Mouse (Mus musculus): Measurements from ENCODE around the gene Nyap1. TPM values are rescaled to one million over a fixed set of nuclear protein-coding genes. Genes with fewer than 3 reads are reported as not detected.

The Nyap1 gene
- polyA plus RNA-seq, 2 experiments: 1.2 to 19.7 TPM

DNA sequence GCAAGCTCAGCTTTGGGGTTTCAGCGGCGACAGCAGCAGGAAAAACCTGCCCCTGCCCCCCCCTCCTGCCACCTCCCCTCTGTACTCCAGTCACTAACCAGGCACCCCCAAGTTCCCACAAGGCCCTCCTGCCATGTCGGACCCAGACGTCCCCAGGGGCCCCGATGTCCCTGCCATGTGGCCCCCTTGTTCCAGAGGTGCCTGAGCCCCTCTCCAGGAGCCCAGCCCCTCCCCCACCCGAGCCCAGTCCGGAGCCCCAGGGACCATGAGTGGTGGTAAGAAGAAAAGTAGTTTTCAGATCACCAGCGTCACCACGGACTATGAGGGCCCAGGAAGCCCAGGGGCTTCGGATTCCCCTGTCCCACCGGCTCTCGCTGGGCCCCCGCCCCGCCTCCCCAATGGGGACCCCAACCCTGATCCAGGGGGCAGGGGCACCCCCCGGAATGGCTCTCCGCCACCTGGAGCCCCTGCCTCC, 5.5 kb upstream of the Nyap1 start:
- no peak for ATAC-seq (ENCODE audit: low FRiP score, low read depth)

DNA sequence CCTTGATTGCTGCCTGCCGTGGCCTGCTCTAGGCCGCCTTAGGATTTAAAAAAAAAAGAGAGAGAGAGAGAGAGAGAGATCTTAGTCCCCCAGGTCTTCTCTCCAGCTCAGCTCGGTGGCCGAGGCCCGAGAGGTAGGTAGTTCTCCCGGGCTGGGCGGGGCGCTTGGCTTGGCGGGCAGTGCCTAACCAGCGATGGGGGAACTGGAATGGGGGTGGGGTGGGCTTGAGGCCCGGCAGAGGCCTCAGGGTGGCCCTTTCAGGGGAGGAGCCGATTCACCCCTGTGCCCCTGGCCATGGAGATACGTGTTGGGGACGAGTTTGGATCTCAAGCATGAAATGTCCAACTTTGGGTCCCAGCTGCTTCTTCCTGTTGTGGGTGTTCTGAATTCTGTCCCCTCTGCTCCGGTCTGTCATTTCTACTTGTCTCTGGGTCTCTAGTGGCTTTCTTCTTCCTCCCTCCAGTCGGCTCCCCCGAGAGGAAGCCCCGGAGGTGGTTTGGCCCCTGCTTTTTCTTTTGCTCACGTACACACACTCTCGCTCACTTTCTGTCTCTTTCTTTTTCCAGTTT, 5.0 kb upstream of the Nyap1 start:
- peak overlapping the region; percentile 86 for H3K27ac ChIP-seq (replicated peaks; ENCODE audit: low read depth, low read length)
- 0% methylated on average over 18 of the region's 20 CpGs for WGBS
- DNase-seq (ENCODE audit: low spot score): peak; percentile 51
- TF ChIP-seq POLR2A (IDR thresholded peaks at IDR 0.05; ENCODE audit: borderline replicate concordance, extremely low read depth, insufficient read depth, insufficient read length): no peak
- no peaks in the 10 kb centered on the region for H3K9me3 ChIP-seq (ENCODE audit: control insufficient read depth, low read length)
- peaks cover 11% of the 10 kb centered on the region for H3K36me3 ChIP-seq (ENCODE audit: control insufficient read depth, insufficient read depth, low read length)
- H3K4me2 ChIP-seq (replicated peaks; ENCODE audit: low read depth, low read length, severe bottlenecking): peak overlapping the region; percentile 97
- no peaks in the 10 kb centered on the region for H3K27me3 ChIP-seq (ENCODE audit: control insufficient read depth, insufficient read depth, low read length)
- peak overlapping the region; percentile 73 for H3K9ac ChIP-seq (ENCODE audit: low read depth, low read length, severe bottlenecking)
- ATAC-seq (ENCODE audit: low FRiP score, low read depth): peak; percentile 13
- peak overlapping the region; percentile 66 for H3K4me3 ChIP-seq (replicated peaks; ENCODE audit: low read length)
- peaks cover 24% of the 10 kb centered on the region for H3K4me1 ChIP-seq (ENCODE audit: control insufficient read depth, insufficient read depth, low read length)

More for the DNA sequence above, 5.5 kb upstream of the Nyap1 start:
- Histone ChIP-seq H3K36me3 (ENCODE audit: control insufficient read depth, insufficient read depth, low read length) (peaks cover 16% of the 10 kb centered on the region), H3K27ac (replicated peaks; ENCODE audit: low read depth, low read length) (peak overlapping the region; percentile 86), H3K27me3 (ENCODE audit: control insufficient read depth, insufficient read depth, low read length) (no peaks in the 10 kb centered on the region), H3K9ac (ENCODE audit: low read depth, low read length, severe bottlenecking) (peak overlapping the region; percentile 73), H3K4me1 (ENCODE audit: control insufficient read depth, insufficient read depth, low read length) (peaks cover 24% of the 10 kb centered on the region), H3K9me3 (ENCODE audit: control insufficient read depth, low read length) (no peaks in the 10 kb centered on the region), H3K4me3 (replicated peaks; ENCODE audit: low read length) (peak overlapping the region; percentile 66), H3K4me2 (replicated peaks; ENCODE audit: low read depth, low read length, severe bottlenecking) (peak overlapping the region; percentile 97)
- TF ChIP-seq POLR2A (IDR thresholded peaks at IDR 0.05; ENCODE audit: borderline replicate concordance, extremely low read depth, insufficient read depth, insufficient read length): no peak
- WGBS: 2% methylated on average over 16 of the region's 16 CpGs
- DNase-seq (ENCODE audit: low spot score): no peak

DNA sequence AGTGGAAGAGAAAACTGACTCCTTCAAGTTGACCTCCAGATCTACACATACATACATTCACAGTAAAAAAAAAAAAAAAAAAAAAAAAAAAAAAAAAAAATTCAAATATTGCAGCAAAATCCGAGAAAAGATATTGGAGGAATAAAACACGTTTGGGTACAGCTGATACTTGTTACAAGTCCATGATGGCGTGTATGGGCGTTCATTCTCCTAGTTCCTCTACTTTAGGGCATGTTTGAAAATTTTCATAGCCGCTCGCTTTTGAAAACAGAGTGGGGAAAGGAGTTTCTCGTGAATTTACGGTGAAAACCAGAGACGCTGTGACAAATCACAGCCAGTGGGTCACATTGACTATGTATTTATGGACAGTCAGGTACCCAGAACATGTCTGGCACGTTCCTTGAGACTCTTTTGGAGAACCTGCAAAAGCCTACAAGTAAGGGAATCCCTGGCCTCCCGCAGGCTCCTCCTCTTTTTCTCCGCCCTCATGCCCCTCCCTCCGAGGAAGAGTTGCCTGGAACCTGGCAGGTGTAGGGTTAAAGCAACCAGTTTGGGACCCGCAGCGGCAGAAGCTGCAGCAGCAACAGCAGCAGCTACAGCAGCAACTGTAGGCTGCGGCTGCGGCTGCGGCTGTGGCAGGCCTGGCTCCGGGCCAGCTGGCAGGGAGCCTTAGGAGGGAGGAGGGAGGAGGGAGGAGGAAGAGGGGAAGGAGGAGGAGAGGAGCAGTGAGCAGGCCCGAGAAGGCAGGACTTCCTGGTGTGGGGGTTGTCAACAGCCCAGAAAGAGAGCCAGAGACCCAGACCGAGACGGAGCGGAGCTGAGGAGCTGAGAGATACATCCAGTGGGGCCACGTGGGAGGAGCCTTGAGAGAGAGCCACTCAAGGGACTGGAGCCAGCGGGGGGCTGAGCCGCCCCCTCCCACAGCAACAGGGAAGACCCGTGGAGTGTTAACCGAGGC, 4.1 kb upstream of the Nyap1 start, which contains the start of gene Tsc22d4:
TSS of gene Tsc22d4 (plus strand) at position 517 of the 958 bp plus-strand sequence.
- H3K4me3 ChIP-seq (replicated peaks; ENCODE audit: low read length): peak within 1 kb of the TSS; percentile 66
- 2% methylated on average over 28 of the region's 28 CpGs for WGBS
- peak; percentile 93 for DNase-seq (ENCODE audit: low spot score)
- H3K36me3 ChIP-seq (ENCODE audit: control insufficient read depth, insufficient read depth, low read length): peaks cover 2% of the 10 kb centered on the region; the same call in 1 of the 2 replicates
- peak within 1 kb of the TSS; percentile 97 for H3K4me2 ChIP-seq (replicated peaks; ENCODE audit: low read depth, low read length, severe bottlenecking)
- peak within 1 kb of the TSS; percentile 86 for H3K27ac ChIP-seq (replicated peaks; ENCODE audit: low read depth, low read length)
- H3K27me3 ChIP-seq (ENCODE audit: control insufficient read depth, insufficient read depth, low read length): no peaks in the 10 kb centered on the region
- peak; percentile 88 for ATAC-seq (ENCODE audit: low FRiP score, low read depth)
- no peaks in the 10 kb centered on the region for H3K9me3 ChIP-seq (ENCODE audit: control insufficient read depth, low read length)
- H3K9ac ChIP-seq (ENCODE audit: low read depth, low read length, severe bottlenecking): peak within 1 kb of the TSS; percentile 73
- peaks cover 24% of the 10 kb centered on the region for H3K4me1 ChIP-seq (ENCODE audit: control insufficient read depth, insufficient read depth, low read length)
- TF ChIP-seq POLR2A (IDR thresholded peaks at IDR 0.05; ENCODE audit: borderline replicate concordance, extremely low read depth, insufficient read depth, insufficient read length): no peak

DNA sequence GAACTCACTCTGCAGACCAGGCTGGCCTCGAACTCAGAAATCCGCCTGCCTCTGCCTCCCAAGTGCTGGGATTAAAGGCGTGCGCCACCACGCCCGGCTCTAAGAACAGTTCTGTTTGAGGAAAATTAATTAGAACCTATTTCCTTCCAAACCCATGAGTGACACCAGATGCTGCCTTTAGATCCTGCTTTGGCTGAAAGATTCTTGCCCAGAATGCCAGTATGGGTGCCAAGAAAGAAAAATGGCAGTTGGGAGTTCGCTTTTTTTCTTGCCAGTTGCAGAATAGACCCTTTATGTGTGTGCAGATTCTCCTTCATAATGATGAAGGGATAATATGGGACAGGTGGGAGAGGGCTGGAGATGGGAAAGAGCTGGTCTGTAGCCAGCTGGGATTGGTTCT, 2.8 kb upstream of the Nyap1 start:
- no peaks in the 10 kb centered on the region for H3K9me3 ChIP-seq (ENCODE audit: control insufficient read depth, low read length)
- WGBS: 83% methylated on average over 7 of the region's 7 CpGs
- ATAC-seq (ENCODE audit: low FRiP score, low read depth) (no peak), DNase-seq (ENCODE audit: low spot score) (no peak)
- H3K4me2 ChIP-seq (replicated peaks; ENCODE audit: low read depth, low read length, severe bottlenecking): no peak overlapping the region
- no peaks in the 10 kb centered on the region for H3K36me3 ChIP-seq (ENCODE audit: control insufficient read depth, insufficient read depth, low read length)
- H3K4me3 ChIP-seq (replicated peaks; ENCODE audit: low read length): no peak overlapping the region
- no peak overlapping the region for H3K27ac ChIP-seq (replicated peaks; ENCODE audit: low read depth, low read length)
- no peak for TF ChIP-seq POLR2A (IDR thresholded peaks at IDR 0.05; ENCODE audit: borderline replicate concordance, extremely low read depth, insufficient read depth, insufficient read length)
- H3K4me1 ChIP-seq (ENCODE audit: control insufficient read depth, insufficient read depth, low read length): peaks cover 27% of the 10 kb centered on the region
- no peaks in the 10 kb centered on the region for H3K27me3 ChIP-seq (ENCODE audit: control insufficient read depth, insufficient read depth, low read length)
- H3K9ac ChIP-seq (ENCODE audit: low read depth, low read length, severe bottlenecking): no peak overlapping the region

DNA sequence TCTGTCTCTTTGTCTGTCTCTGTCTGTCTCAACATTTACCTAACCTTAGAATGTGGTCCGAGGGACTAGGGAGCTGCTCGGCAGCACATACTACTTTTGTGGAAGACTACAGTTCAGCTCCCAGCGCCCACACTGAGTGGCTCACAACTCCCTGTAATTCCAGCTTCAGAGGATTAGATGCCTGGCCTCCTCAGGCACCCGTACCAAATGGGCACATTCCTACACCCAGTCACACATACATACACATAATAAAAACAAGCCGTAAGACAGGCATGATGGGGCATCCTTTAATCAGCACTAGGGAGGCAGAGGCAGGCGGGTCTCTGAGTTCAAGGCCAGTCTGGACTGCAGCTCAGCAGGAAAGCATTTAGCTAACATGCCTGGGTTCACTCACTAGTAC, 1.4 kb upstream of the Nyap1 start:
- Histone ChIP-seq H3K27ac (replicated peaks; ENCODE audit: low read depth, low read length) (no peak overlapping the region), H3K4me2 (replicated peaks; ENCODE audit: low read depth, low read length, severe bottlenecking) (no peak overlapping the region), H3K9ac (ENCODE audit: low read depth, low read length, severe bottlenecking) (no peak overlapping the region), H3K4me1 (ENCODE audit: control insufficient read depth, insufficient read depth, low read length) (peaks cover 17% of the 10 kb centered on the region), H3K36me3 (ENCODE audit: control insufficient read depth, insufficient read depth, low read length) (peaks cover 1% of the 10 kb centered on the region; the same call in 1 of the 2 replicates), H3K27me3 (ENCODE audit: control insufficient read depth, insufficient read depth, low read length) (no peaks in the 10 kb centered on the region), H3K4me3 (replicated peaks; ENCODE audit: low read length) (no peak overlapping the region), H3K9me3 (ENCODE audit: control insufficient read depth, low read length) (no peaks in the 10 kb centered on the region)
- DNase-seq (ENCODE audit: low spot score) (no peak), ATAC-seq (ENCODE audit: low FRiP score, low read depth) (no peak)
- no peak for TF ChIP-seq POLR2A (IDR thresholded peaks at IDR 0.05; ENCODE audit: borderline replicate concordance, extremely low read depth, insufficient read depth, insufficient read length)
- WGBS: 89% methylated on average over 6 of the region's 6 CpGs
